Mouse (Mus musculus): ENCODE results near the gene Ehd3. TPM values are rescaled to one million over a fixed set of nuclear protein-coding genes. Genes with fewer than 3 reads are reported as not detected.

Ehd3 gene
- polyA plus RNA-seq, 1 experiment from 2014 or later: 2.7 TPM

DNA sequence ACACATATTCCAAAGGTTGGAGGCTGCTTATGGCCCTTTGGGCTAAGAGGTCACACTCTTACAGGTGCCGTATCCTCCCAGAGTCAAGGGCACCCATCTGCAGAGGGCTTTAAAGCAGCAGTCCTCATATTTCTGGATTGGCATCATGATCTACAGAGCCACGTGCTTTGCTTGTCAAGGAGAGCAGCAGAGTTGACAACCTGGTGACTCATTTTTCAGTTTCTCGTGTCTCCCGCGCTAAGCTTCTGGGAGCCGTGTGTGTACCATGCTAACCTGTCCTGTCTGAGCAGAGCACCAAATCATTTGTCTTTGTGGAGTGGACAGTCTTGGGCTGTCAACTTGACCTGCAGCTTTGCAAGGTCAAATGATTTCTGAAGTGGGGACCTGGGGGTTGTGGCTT, 2.4 kb downstream of the Ehd3 start:
- Histone ChIP-seq H3K9me3 (ENCODE audit: control insufficient read depth, low read length) (no peaks in the 10 kb centered on the region), H3K9ac (ENCODE audit: low read length) (no peak overlapping the region), H3K27ac (replicated peaks in 1 of 2; ENCODE audit: control insufficient read depth in 1 of 2, insufficient read depth in 1 of 2, low read depth in 2 of 2, low read length in 2 of 2) (no peak overlapping the region), H3K4me3 (ENCODE audit: control insufficient read depth in 1 of 2, insufficient read depth in 1 of 2, low read depth in 1 of 2, low read length in 2 of 2) (no peak overlapping the region), H3K4me2 (ENCODE audit: low read length) (no peak overlapping the region), H3K27me3 (ENCODE audit: control insufficient read depth, insufficient read depth, low read length) (no peaks in the 10 kb centered on the region), H3K36me3 (ENCODE audit: control insufficient read depth, insufficient read depth, low read length) (no peaks in the 10 kb centered on the region), H3K4me1 (ENCODE audit: control insufficient read depth in 2 of 2, insufficient read depth in 2 of 2, low read length in 2 of 2) (peaks cover 0 to 3% of the 10 kb centered on the region in 2 experiments; a peak in 2 of 4 replicates)
- no peak for ATAC-seq (ENCODE audit: insufficient number of reproducible peaks, insufficient read depth, low FRiP score, low read depth)
- 70% methylated on average over 6 of the region's 6 CpGs for WGBS

- Histone ChIP-seq H3K27me3 (ENCODE audit: control insufficient read depth, insufficient read depth, low read length) (no peaks in the 10 kb centered on the region), H3K4me3 (ENCODE audit: control insufficient read depth in 1 of 2, insufficient read depth in 1 of 2, low read depth in 1 of 2, low read length in 2 of 2) (no peak overlapping the region), H3K4me2 (ENCODE audit: low read length) (no peak overlapping the region), H3K4me1 (ENCODE audit: control insufficient read depth in 2 of 2, insufficient read depth in 2 of 2, low read length in 2 of 2) (peaks cover 0 to 3% of the 10 kb centered on the region in 2 experiments; a peak in 2 of 4 replicates), H3K36me3 (ENCODE audit: control insufficient read depth, insufficient read depth, low read length) (no peaks in the 10 kb centered on the region), H3K27ac (replicated peaks in 1 of 2; ENCODE audit: control insufficient read depth in 1 of 2, insufficient read depth in 1 of 2, low read depth in 2 of 2, low read length in 2 of 2) (no peak overlapping the region), H3K9ac (ENCODE audit: low read length) (no peak overlapping the region), H3K9me3 (ENCODE audit: control insufficient read depth, low read length) (no peaks in the 10 kb centered on the region)
- 71% methylated on average over 5 of the region's 5 CpGs for WGBS
- no peak for ATAC-seq (ENCODE audit: insufficient number of reproducible peaks, insufficient read depth, low FRiP score, low read depth)
These were observed 3.3 kb downstream of the Ehd3 start for GRCm38 (mm10) chr17:73807211-73807610.

DNA sequence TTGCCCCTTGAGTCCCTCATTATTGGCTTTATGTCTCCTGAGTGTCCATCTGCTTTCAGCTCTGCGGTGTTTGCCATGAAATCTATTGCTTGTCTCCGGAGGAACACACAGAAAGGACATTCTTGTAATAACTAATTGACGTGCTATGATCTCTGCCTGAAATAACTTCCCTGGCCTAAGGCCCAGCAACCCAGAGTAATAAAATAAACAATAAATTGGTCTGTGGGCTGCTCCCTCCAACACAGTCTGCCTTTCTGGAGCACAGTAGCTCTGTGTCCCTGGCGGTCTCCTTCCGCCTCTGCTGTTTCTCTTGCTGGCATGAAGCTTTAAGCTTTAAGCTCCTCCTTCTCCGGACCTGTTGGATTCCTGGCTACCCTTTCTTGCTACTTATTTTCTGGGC, 4.5 kb downstream of the Ehd3 start:
- no peaks in the 10 kb centered on the region for H3K9me3 ChIP-seq (ENCODE audit: control insufficient read depth, low read length)
- H3K4me1 ChIP-seq (ENCODE audit: control insufficient read depth in 2 of 2, insufficient read depth in 2 of 2, low read length in 2 of 2): peaks cover 0 to 3% of the 10 kb centered on the region in 2 experiments; a peak in 2 of 4 replicates
- H3K27ac ChIP-seq (replicated peaks in 1 of 2; ENCODE audit: control insufficient read depth in 1 of 2, insufficient read depth in 1 of 2, low read depth in 2 of 2, low read length in 2 of 2): no peak overlapping the region
- WGBS: 65% methylated on average over 6 of the region's 6 CpGs
- H3K4me3 ChIP-seq (ENCODE audit: control insufficient read depth in 1 of 2, insufficient read depth in 1 of 2, low read depth in 1 of 2, low read length in 2 of 2): no peak overlapping the region
- no peak overlapping the region for H3K4me2 ChIP-seq (ENCODE audit: low read length)
- no peaks in the 10 kb centered on the region for H3K36me3 ChIP-seq (ENCODE audit: control insufficient read depth, insufficient read depth, low read length)
- no peak for ATAC-seq (ENCODE audit: insufficient number of reproducible peaks, insufficient read depth, low FRiP score, low read depth)
- no peaks in the 10 kb centered on the region for H3K27me3 ChIP-seq (ENCODE audit: control insufficient read depth, insufficient read depth, low read length)
- H3K9ac ChIP-seq (ENCODE audit: low read length): no peak overlapping the region

DNA sequence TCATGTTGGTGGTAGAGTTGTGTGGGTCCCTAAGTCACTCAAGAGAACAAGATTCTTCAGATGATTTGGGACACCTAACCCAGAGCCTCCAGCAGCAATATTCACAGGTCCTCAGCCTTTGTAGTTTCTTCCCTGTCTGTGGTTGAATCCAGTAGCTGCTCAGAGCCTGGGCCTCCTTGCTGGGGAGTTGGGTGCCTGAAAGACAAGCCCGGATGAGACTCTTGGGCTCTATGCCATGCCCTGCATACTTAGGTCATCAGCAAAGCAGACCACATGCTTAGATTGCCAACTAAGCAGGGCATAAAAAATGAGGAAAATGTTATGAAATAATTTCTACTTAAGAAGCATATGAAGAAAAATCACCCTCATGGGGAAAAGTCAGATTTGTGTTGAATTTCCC, 6.9 kb downstream of the Ehd3 start:
- no peaks in the 10 kb centered on the region for H3K36me3 ChIP-seq (ENCODE audit: control insufficient read depth, insufficient read depth, low read length)
- no peaks in the 10 kb centered on the region for H3K4me1 ChIP-seq (ENCODE audit: control insufficient read depth in 2 of 2, insufficient read depth in 2 of 2, low read length in 2 of 2)
- no peak overlapping the region for H3K4me3 ChIP-seq (ENCODE audit: control insufficient read depth in 1 of 2, insufficient read depth in 1 of 2, low read depth in 1 of 2, low read length in 2 of 2)
- no peak overlapping the region for H3K27ac ChIP-seq (replicated peaks in 1 of 2; ENCODE audit: control insufficient read depth in 1 of 2, insufficient read depth in 1 of 2, low read depth in 2 of 2, low read length in 2 of 2)
- no peak overlapping the region for H3K4me2 ChIP-seq (ENCODE audit: low read length)
- no peak overlapping the region for H3K9ac ChIP-seq (ENCODE audit: low read length)
- WGBS: 79% methylated on average over 1 of the region's 1 CpGs
- ATAC-seq (ENCODE audit: insufficient number of reproducible peaks, insufficient read depth, low FRiP score, low read depth): no peak
- no peaks in the 10 kb centered on the region for H3K9me3 ChIP-seq (ENCODE audit: control insufficient read depth, low read length)
- H3K27me3 ChIP-seq (ENCODE audit: control insufficient read depth, insufficient read depth, low read length): no peaks in the 10 kb centered on the region

GRCm38 (mm10) chr17:73811566-73811965, 7.6 kb downstream of the Ehd3 start:
- H3K9ac ChIP-seq (ENCODE audit: low read length): no peak overlapping the region
- ATAC-seq (ENCODE audit: insufficient number of reproducible peaks, insufficient read depth, low FRiP score, low read depth): no peak
- no peaks in the 10 kb centered on the region for H3K27me3 ChIP-seq (ENCODE audit: control insufficient read depth, insufficient read depth, low read length)
- no peaks in the 10 kb centered on the region for H3K9me3 ChIP-seq (ENCODE audit: control insufficient read depth, low read length)
- H3K4me1 ChIP-seq (ENCODE audit: control insufficient read depth in 2 of 2, insufficient read depth in 2 of 2, low read length in 2 of 2): no peaks in the 10 kb centered on the region
- H3K4me2 ChIP-seq (ENCODE audit: low read length): no peak overlapping the region
- no peaks in the 10 kb centered on the region for H3K36me3 ChIP-seq (ENCODE audit: control insufficient read depth, insufficient read depth, low read length)
- WGBS: 70% methylated on average over 5 of the region's 5 CpGs
- no peak overlapping the region for H3K27ac ChIP-seq (replicated peaks in 1 of 2; ENCODE audit: control insufficient read depth in 1 of 2, insufficient read depth in 1 of 2, low read depth in 2 of 2, low read length in 2 of 2)
- H3K4me3 ChIP-seq (ENCODE audit: control insufficient read depth in 1 of 2, insufficient read depth in 1 of 2, low read depth in 1 of 2, low read length in 2 of 2): no peak overlapping the region

GRCm38 (mm10) chr17:73813031-73813660, 9.2 kb downstream of the Ehd3 start:
- Histone ChIP-seq H3K27ac (replicated peaks in 1 of 2; ENCODE audit: control insufficient read depth in 1 of 2, insufficient read depth in 1 of 2, low read depth in 2 of 2, low read length in 2 of 2) (no peak overlapping the region), H3K4me3 (ENCODE audit: control insufficient read depth in 1 of 2, insufficient read depth in 1 of 2, low read depth in 1 of 2, low read length in 2 of 2) (no peak overlapping the region)
- ATAC-seq (ENCODE audit: insufficient number of reproducible peaks, insufficient read depth, low FRiP score, low read depth): no peak

GRCm38 (mm10) chr17:73814500-73815190, 10.7 kb downstream of the Ehd3 start:
- H3K9ac ChIP-seq (ENCODE audit: low read length): no peak overlapping the region
- no peaks in the 10 kb centered on the region for H3K9me3 ChIP-seq (ENCODE audit: control insufficient read depth, low read length)
- H3K4me2 ChIP-seq (ENCODE audit: low read length): no peak overlapping the region
- H3K27me3 ChIP-seq (ENCODE audit: control insufficient read depth, insufficient read depth, low read length): no peaks in the 10 kb centered on the region
- H3K4me3 ChIP-seq (ENCODE audit: control insufficient read depth in 1 of 2, insufficient read depth in 1 of 2, low read depth in 1 of 2, low read length in 2 of 2): no peak overlapping the region
- H3K27ac ChIP-seq (replicated peaks in 1 of 2; ENCODE audit: control insufficient read depth in 1 of 2, insufficient read depth in 1 of 2, low read depth in 2 of 2, low read length in 2 of 2): no peak overlapping the region
- H3K36me3 ChIP-seq (ENCODE audit: control insufficient read depth, insufficient read depth, low read length): no peaks in the 10 kb centered on the region
- H3K4me1 ChIP-seq (ENCODE audit: control insufficient read depth in 2 of 2, insufficient read depth in 2 of 2, low read length in 2 of 2): no peaks in the 10 kb centered on the region
- no peak for ATAC-seq (ENCODE audit: insufficient number of reproducible peaks, insufficient read depth, low FRiP score, low read depth)
- 81% methylated on average over 6 of the region's 6 CpGs for WGBS

More at GRCm38 (mm10) chr17:73813031-73813660, 9.2 kb downstream of the Ehd3 start:
- Histone ChIP-seq H3K9ac (ENCODE audit: low read length) (no peak overlapping the region), H3K9me3 (ENCODE audit: control insufficient read depth, low read length) (no peaks in the 10 kb centered on the region), H3K4me1 (ENCODE audit: control insufficient read depth in 2 of 2, insufficient read depth in 2 of 2, low read length in 2 of 2) (no peaks in the 10 kb centered on the region), H3K36me3 (ENCODE audit: control insufficient read depth, insufficient read depth, low read length) (no peaks in the 10 kb centered on the region), H3K27me3 (ENCODE audit: control insufficient read depth, insufficient read depth, low read length) (no peaks in the 10 kb centered on the region), H3K4me2 (ENCODE audit: low read length) (no peak overlapping the region)
- WGBS: 68% methylated on average over 8 of the region's 8 CpGs

Measured in heart, embryonic 14.5 days (tissue).